Comparison of ENCODE assay signal across 8 mouse cellular contexts in genomic region chr2:113390935-113391334, GRCm38 (mm10).
DNase-seq lines count a peak whose midpoint lies in the region; ATAC-seq and TF ChIP-seq lines count a peak whose summit lies in the region.

No protein-coding gene starts in this region.

- no peak overlapping the region for H3K4me2 ChIP-seq in neural tube, embryonic 13.5 days

- no peak overlapping the region for H3K27ac ChIP-seq in neural tube, embryonic 13.5 days (replicated peaks)
- H3K27ac ChIP-seq in cerebellum, adult 2 months (ENCODE audit: insufficient read depth, low read length), result no peak overlapping the region

- H3K4me3 ChIP-seq in neural tube, embryonic 13.5 days, result no peak overlapping the region
- H3K4me3 ChIP-seq in cerebellum, adult 2 months (replicated peaks; ENCODE audit: insufficient read depth, low read depth, low read length), result no peak overlapping the region

- TF ChIP-seq CTCF in cerebellum, adult 2 months (IDR thresholded peaks at IDR 0.05; ENCODE audit: borderline replicate concordance, insufficient read depth, low read depth, low read length), result no peak; the same call in 1 of the 2 replicates

- 56% methylated on average over 3 of the region's 3 CpGs for WGBS in neural tube, embryonic 13.5 days
- 62% methylated on average over 3 of the region's 3 CpGs for WGBS in cerebellum, adult 2 months

- H3K9ac ChIP-seq in neural tube, embryonic 13.5 days, result no peak overlapping the region

- H3K36me3 ChIP-seq in neural tube, embryonic 13.5 days, result no peaks in the 10 kb centered on the region

- no peaks in the 10 kb centered on the region for H3K27me3 ChIP-seq in neural tube, embryonic 13.5 days
- H3K27me3 ChIP-seq in cerebellum, adult 2 months (ENCODE audit: control insufficient read depth, insufficient read depth, low read length), result no peaks in the 10 kb centered on the region

- H3K9me3 ChIP-seq in neural tube, embryonic 13.5 days, result no peaks in the 10 kb centered on the region

- peak; percentile 63 for ATAC-seq in neural tube, embryonic 13.5 days (ENCODE audit: low read depth)

- no peak for TF ChIP-seq POLR2A in cerebellum, adult 2 months (IDR thresholded peaks at IDR 0.05; ENCODE audit: borderline replicate concordance, insufficient read depth, low read length)

- peaks cover 11% of the 10 kb centered on the region; the same call in 1 of the 2 replicates for H3K4me1 ChIP-seq in neural tube, embryonic 13.5 days (replicated peaks)
- H3K4me1 ChIP-seq in cerebellum, adult 2 months (ENCODE audit: control insufficient read depth, insufficient read depth, low read length), result no peaks in the 10 kb centered on the region

- DNase-seq in layer of hippocampus, adult 11-12 months (ENCODE audit: low spot score), result peak; percentile 54
- no peak for DNase-seq in layer of hippocampus, postnatal 36 days
- DNase-seq in R1 (ENCODE audit: low read depth, low spot score), result peak; percentile 43
- DNase-seq in forelimb bud, embryonic 11.5 days (ENCODE audit: low read depth, low spot score), result peak; percentile 44
- DNase-seq in kidney, postnatal 36 days, result peak; percentile 43 to 45
- no peak for DNase-seq in MN1 (ENCODE audit: low spot score)
- DNase-seq in cerebellum, adult 2 months, result no peak

Comparison
In these comparisons a context has a peak if more than half of its experiments do, and no peak if none do; other contexts are left out.
1. DNase-seq: peak in layer of hippocampus, adult 11-12 months (single experiment), R1 (single experiment), forelimb bud, embryonic 11.5 days (single experiment) and kidney, postnatal 36 days (2 of 2); none in layer of hippocampus, postnatal 36 days (0 of 2), MN1 (single experiment) and cerebellum, adult 2 months (0 of 2).